Mouse (Mus musculus) lung, embryonic 14.5 days (tissue): ENCODE results near the gene Lrmda. TPM values are rescaled to one million over a fixed set of nuclear protein-coding genes. Genes with fewer than 3 reads are reported as not detected.

Experiments used
- ATAC-seq: fragments of 200-750 bp; cut with Nextera tagmentation; 2 replicates; pipeline ENCODE4 v1.8.0; 2017; ENCODE audit warnings: mild to moderate bottlenecking, moderate TSS enrichment, moderate library complexity; ENCODE audit not compliant: insufficient read depth
- DNase-seq: peaks from one replicate; pipeline ENCODE4 v3.0.0-alpha.2; 2015
- H3K27ac ChIP-seq: fragments of 300-500 bp; sonication (generic); 2 replicates; pipeline ENCODE4 v1.5.1; 2014; ENCODE audit warnings: low read depth, mild to moderate bottlenecking, moderate library complexity
- H3K27me3 ChIP-seq: fragments of 300-500 bp; sonication (generic); 2 replicates; pipeline ENCODE4 v1.6.1; 2014; ENCODE audit warnings: low read length, control low read depth; ENCODE audit not compliant: insufficient read depth
- H3K36me3 ChIP-seq: fragments of 300-500 bp; sonication (generic); 2 replicates; pipeline ENCODE4 v1.6.1; 2014; ENCODE audit warnings: control low read depth; ENCODE audit not compliant: insufficient read depth
- H3K4me1 ChIP-seq: fragments of 300-500 bp; sonication (generic); 2 replicates; pipeline ENCODE4 v1.6.1; 2014; ENCODE audit warnings: antibody characterized with exemption, control low read depth; ENCODE audit not compliant: insufficient read depth
- H3K4me2 ChIP-seq: fragments of 300-500 bp; sonication (generic); 2 replicates; pipeline ENCODE4 v1.6.1; 2014; ENCODE audit warnings: mild to moderate bottlenecking
- H3K4me3 ChIP-seq: fragments of 300-500 bp; sonication (generic); 2 replicates; pipeline ENCODE4 v1.5.1; 2014; ENCODE audit warnings: low read depth, low read length
- H3K9ac ChIP-seq: fragments of 300-500 bp; sonication (generic); 2 replicates; pipeline ENCODE4 v1.6.1; 2014
- H3K9me3 ChIP-seq: fragments of 300-500 bp; sonication (generic); 2 replicates; pipeline ENCODE4 v1.6.1; 2016; ENCODE audit warnings: low read depth, low read length, control low read depth
- CTCF ChIP-seq: IDR thresholded peaks from 2 replicates; pipeline ENCODE4 v1.5.1; 2016; ENCODE audit warnings: antibody characterized with exemption, low read depth
- WGBS: fragments of 180-500 bp; shearing (Covaris S2); extraction: QIAGEN DNeasy Blood & Tissue Kit; methylation state at CpG from one replicate; pipeline ENCODE4 v1.1.7; 2014; 5-methylcytosine and 5-hydroxymethylcytosine counted together
- polyA plus RNA-seq: library from polyadenylated mRNA; unstranded; fragments of >200 nt; fragmentation: Nextera tagmentation; extraction: Ambion mirVana; gene quantifications from 2 replicates; pipeline ENCODE4 v1.2.1, GENCODE M21; 2014

Lrmda gene
- polyA plus RNA-seq, 1 experiment from 2014 or later: 1.1 TPM

- Histone ChIP-seq H3K27ac (no peak overlapping the region), H3K9me3 (no peaks in the 10 kb centered on the region), H3K36me3 (no peaks in the 10 kb centered on the region), H3K4me1 (no peaks in the 10 kb centered on the region), H3K4me2 (no peak overlapping the region), H3K27me3 (no peaks in the 10 kb centered on the region), H3K4me3 (no peak overlapping the region), H3K9ac (no peak overlapping the region)
- DNase-seq (no peak), ATAC-seq (no peak)
- TF ChIP-seq CTCF: no peak
- 44% methylated on average over 4 of the region's 4 CpGs for WGBS
These were observed 323.8 kb downstream of the Lrmda start for GRCm38 (mm10) chr14:22343357-22343756.

- WGBS: 72% methylated on average over 8 of the region's 8 CpGs
- no peak overlapping the region for H3K9ac ChIP-seq
- H3K9me3 ChIP-seq: no peaks in the 10 kb centered on the region
- no peak for TF ChIP-seq CTCF
- no peak overlapping the region for H3K4me2 ChIP-seq
- H3K27ac ChIP-seq: no peak overlapping the region
- H3K4me3 ChIP-seq: no peak overlapping the region
- no peaks in the 10 kb centered on the region for H3K4me1 ChIP-seq
- no peaks in the 10 kb centered on the region for H3K27me3 ChIP-seq
- DNase-seq (no peak), ATAC-seq (no peak)
- no peaks in the 10 kb centered on the region for H3K36me3 ChIP-seq
These were observed 325.7 kb downstream of the Lrmda start for GRCm38 (mm10) chr14:22345248-22345647.

GRCm38 (mm10) chr14:22353626-22354025 is 334.1 kb downstream of the Lrmda start:
- WGBS: 73% methylated on average over 5 of the region's 5 CpGs
- Histone ChIP-seq H3K36me3 (no peaks in the 10 kb centered on the region), H3K27me3 (no peaks in the 10 kb centered on the region), H3K9me3 (no peaks in the 10 kb centered on the region), H3K4me3 (no peak overlapping the region), H3K9ac (no peak overlapping the region), H3K27ac (no peak overlapping the region), H3K4me2 (no peak overlapping the region), H3K4me1 (peaks cover 4% of the 10 kb centered on the region; the same call in 1 of the 2 replicates)
- DNase-seq: peak; percentile 28
- ATAC-seq: no peak
- no peak for TF ChIP-seq CTCF

- DNase-seq (peak; percentile 56), ATAC-seq (no peak)
- Histone ChIP-seq H3K36me3 (no peaks in the 10 kb centered on the region), H3K27ac (no peak overlapping the region), H3K4me3 (no peak overlapping the region), H3K27me3 (no peaks in the 10 kb centered on the region), H3K4me1 (peaks cover 4% of the 10 kb centered on the region; the same call in 1 of the 2 replicates), H3K9me3 (no peaks in the 10 kb centered on the region), H3K4me2 (no peak overlapping the region), H3K9ac (no peak overlapping the region)
- 59% methylated on average over 15 of the region's 15 CpGs for WGBS
- TF ChIP-seq CTCF: no peak
These were observed 335.5 kb downstream of the Lrmda start for GRCm38 (mm10) chr14:22354769-22355574.

- peaks cover 4% of the 10 kb centered on the region; the same call in 1 of the 2 replicates for H3K4me1 ChIP-seq
- ATAC-seq (peak; percentile 65; the same call in 1 of the 2 replicates), DNase-seq (peak; percentile 87)
- WGBS: 29% methylated on average over 9 of the region's 9 CpGs
- no peak overlapping the region for H3K9ac ChIP-seq
- H3K4me2 ChIP-seq: no peak overlapping the region
- no peaks in the 10 kb centered on the region for H3K27me3 ChIP-seq
- no peaks in the 10 kb centered on the region for H3K9me3 ChIP-seq
- no peak for TF ChIP-seq CTCF
- H3K4me3 ChIP-seq: no peak overlapping the region
- H3K36me3 ChIP-seq: no peaks in the 10 kb centered on the region
- no peak overlapping the region for H3K27ac ChIP-seq
These were observed 338.5 kb downstream of the Lrmda start for GRCm38 (mm10) chr14:22357991-22358503.

- peaks cover 10% of the 10 kb centered on the region; the same call in 1 of the 2 replicates for H3K4me1 ChIP-seq
- H3K27ac ChIP-seq: 0 out of 2 replicates have a peak overlapping the region, but pooled peaks have one; percentile 25
- 46% methylated on average over 6 of the region's 6 CpGs for WGBS
- ATAC-seq (peak; percentile 93), DNase-seq (peak; percentile 95)
- no peak for TF ChIP-seq CTCF
- H3K4me2 ChIP-seq: 0 out of 2 replicates have a peak overlapping the region, but pooled peaks have one; percentile 5
- H3K36me3 ChIP-seq: no peaks in the 10 kb centered on the region
- H3K9ac ChIP-seq: no peak overlapping the region
- H3K4me3 ChIP-seq: no peak overlapping the region
- no peaks in the 10 kb centered on the region for H3K9me3 ChIP-seq
- H3K27me3 ChIP-seq: no peaks in the 10 kb centered on the region
These were observed 344.7 kb downstream of the Lrmda start for GRCm38 (mm10) chr14:22364010-22364748.

GRCm38 (mm10) chr14:22364771-22365355 is 345.4 kb downstream of the Lrmda start:
- Histone ChIP-seq H3K9ac (no peak overlapping the region), H3K27ac (peak overlapping the region; percentile 21; the same call in 1 of the 2 replicates), H3K4me3 (no peak overlapping the region), H3K4me2 (peak overlapping the region; percentile 5; the same call in 1 of the 2 replicates), H3K27me3 (no peaks in the 10 kb centered on the region), H3K36me3 (no peaks in the 10 kb centered on the region), H3K9me3 (no peaks in the 10 kb centered on the region), H3K4me1 (peaks cover 10% of the 10 kb centered on the region; the same call in 1 of the 2 replicates)
- peak; percentile 65 for DNase-seq
- 37% methylated on average over 6 of the region's 6 CpGs for WGBS
- TF ChIP-seq CTCF: no peak
- ATAC-seq: peak; percentile 56
